11 mouse cellular contexts compared by ENCODE assay signal in the genomic region with DNA sequence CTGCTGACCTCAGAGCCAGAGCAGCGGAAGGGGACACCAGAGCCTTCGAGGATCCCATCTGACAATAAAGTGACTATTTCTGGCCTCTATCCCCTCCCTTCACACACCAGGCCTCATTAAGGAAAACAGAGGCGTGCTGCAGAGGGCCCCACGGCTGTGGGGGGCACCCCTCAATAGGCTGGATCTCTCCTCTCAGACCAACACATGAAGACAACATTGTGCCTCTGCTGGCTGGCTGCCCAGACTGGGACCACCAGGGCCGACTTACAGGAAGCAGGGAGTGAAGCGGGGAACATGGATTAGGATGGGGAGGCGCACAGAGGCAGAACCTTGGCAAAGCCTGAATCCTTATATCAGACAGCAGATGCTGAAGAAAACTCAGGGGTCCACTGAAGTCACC.
DNase-seq lines count a peak whose midpoint lies in the region; ATAC-seq lines count a peak whose summit lies in the region.
"Had no signal": no experiment of that assay in that cellular context is flagged by ENCODE, and none has a peak within 500 bp of the region (broad histone marks: within the 10 kb centered on the region; RNA-seq: fewer than 3 reads in every experiment).

No protein-coding gene starts in this region.

- peak; percentile 53 for ATAC-seq in embryonic facial prominence, embryonic 14.5 days (ENCODE audit: low read depth)
- ATAC-seq in hindbrain, embryonic 11.5 days (ENCODE audit: low FRiP score) = no peak
- peak; percentile 72 for ATAC-seq in midbrain, embryonic 14.5 days (ENCODE audit: low FRiP score, low TSS enrichment)

- no peaks in the 10 kb centered on the region for H3K9me3 ChIP-seq in embryonic facial prominence, embryonic 14.5 days (ENCODE audit: control insufficient read depth, low read length)
- no peaks in the 10 kb centered on the region for H3K9me3 ChIP-seq in hindbrain, embryonic 11.5 days (ENCODE audit: control insufficient read depth, low read length)
- no peaks in the 10 kb centered on the region for H3K9me3 ChIP-seq in midbrain, embryonic 14.5 days (ENCODE audit: control insufficient read depth, low read length)

- peaks cover 83% of the 10 kb centered on the region for H3K36me3 ChIP-seq in embryonic facial prominence, embryonic 14.5 days (ENCODE audit: control insufficient read depth, insufficient read depth, low read length)
- peaks cover 12% of the 10 kb centered on the region for H3K36me3 ChIP-seq in hindbrain, embryonic 11.5 days (ENCODE audit: control insufficient read depth, insufficient read depth, low read length)
- H3K36me3 ChIP-seq in midbrain, embryonic 14.5 days (ENCODE audit: control insufficient read depth, insufficient read depth, low read length) = peaks cover 31% of the 10 kb centered on the region

- no peak overlapping the region for H3K9ac ChIP-seq in embryonic facial prominence, embryonic 14.5 days (ENCODE audit: low read depth, low read length)
- no peak overlapping the region for H3K9ac ChIP-seq in hindbrain, embryonic 11.5 days (ENCODE audit: low read depth, low read length)
- 0 out of 2 replicates have a peak overlapping the region, but pooled peaks have one; percentile 16 for H3K9ac ChIP-seq in midbrain, embryonic 14.5 days (replicated peaks; ENCODE audit: low read length)

- H3K4me3 ChIP-seq in embryonic facial prominence, embryonic 14.5 days (ENCODE audit: low read depth, low read length) = no peak overlapping the region
- no peak overlapping the region for H3K4me3 ChIP-seq in hindbrain, embryonic 11.5 days (ENCODE audit: low read depth, low read length)
- no peak overlapping the region for H3K4me3 ChIP-seq in midbrain, embryonic 14.5 days (replicated peaks; ENCODE audit: low read depth, low read length)

- no peak overlapping the region for H3K4me2 ChIP-seq in embryonic facial prominence, embryonic 14.5 days (ENCODE audit: low read depth, low read length)
- no peak overlapping the region for H3K4me2 ChIP-seq in hindbrain, embryonic 11.5 days (replicated peaks; ENCODE audit: low read depth, low read length)
- H3K4me2 ChIP-seq in midbrain, embryonic 14.5 days (ENCODE audit: low read length) = no peak overlapping the region

- peak overlapping the region; percentile 78 for H3K27ac ChIP-seq in embryonic facial prominence, embryonic 14.5 days (replicated peaks; ENCODE audit: low read depth, low read length)
- H3K27ac ChIP-seq in hindbrain, embryonic 11.5 days (ENCODE audit: low read depth, low read length) = peak overlapping the region; percentile 21; the same call in 1 of the 2 replicates
- H3K27ac ChIP-seq in midbrain, embryonic 14.5 days (replicated peaks; ENCODE audit: low read depth, low read length) = peak overlapping the region; percentile 81

- H3K27me3 ChIP-seq in embryonic facial prominence, embryonic 14.5 days (replicated peaks; ENCODE audit: control insufficient read depth, insufficient read depth, low read length) = no peaks in the 10 kb centered on the region
- H3K27me3 ChIP-seq in hindbrain, embryonic 11.5 days (ENCODE audit: control insufficient read depth, insufficient read depth, low read length) = no peaks in the 10 kb centered on the region
- H3K27me3 ChIP-seq in midbrain, embryonic 14.5 days (ENCODE audit: control insufficient read depth, insufficient read depth, low read length) = no peaks in the 10 kb centered on the region

- DNase-seq in kidney, postnatal 4 days = peak; percentile 40 to 57
- no peak for DNase-seq in kidney, postnatal 14 days
- DNase-seq in embryonic facial prominence, embryonic 14.5 days (ENCODE audit: low spot score) = peak; percentile 90
- no peak for DNase-seq in hindbrain, embryonic 11.5 days (ENCODE audit: low spot score)
- peak; percentile 89 for DNase-seq in midbrain, embryonic 14.5 days
- DNase-seq in gastrocnemius, postnatal 4 days (ENCODE audit: low spot score in 2 of 2) = no peak
- no peak for DNase-seq in urinary bladder, adult 18-20 months (ENCODE audit: low spot score in 2 of 2)
- DNase-seq in thymus, postnatal 10 days (ENCODE audit: low spot score in 2 of 2) = no peak
- DNase-seq: cerebellum, adult 11-12 months; lung, postnatal 14 days; spleen, adult 18-20 months had no signal

- WGBS in embryonic facial prominence, embryonic 14.5 days = 32% methylated on average over 7 of the region's 7 CpGs
- WGBS in hindbrain, embryonic 11.5 days = 62% methylated on average over 7 of the region's 7 CpGs
- 36% methylated on average over 7 of the region's 7 CpGs for WGBS in midbrain, embryonic 14.5 days

- peaks cover 17% of the 10 kb centered on the region for H3K4me1 ChIP-seq in embryonic facial prominence, embryonic 14.5 days (ENCODE audit: control insufficient read depth, insufficient read depth, low read length)
- H3K4me1 ChIP-seq in hindbrain, embryonic 11.5 days (replicated peaks; ENCODE audit: control insufficient read depth, insufficient read depth, low read length) = peaks cover 4% of the 10 kb centered on the region; the same call in 1 of the 2 replicates
- peaks cover 24% of the 10 kb centered on the region for H3K4me1 ChIP-seq in midbrain, embryonic 14.5 days (ENCODE audit: control insufficient read depth, insufficient read depth, low read length)

Comparison
In these comparisons a context has a peak if more than half of its experiments do, and no peak if none do; other contexts are left out.
1. DNase-seq: peak in kidney, postnatal 4 days (2 of 2), embryonic facial prominence, embryonic 14.5 days (single experiment) and midbrain, embryonic 14.5 days (single experiment); none in kidney, postnatal 14 days (single experiment), hindbrain, embryonic 11.5 days (single experiment), gastrocnemius, postnatal 4 days (0 of 2), urinary bladder, adult 18-20 months (0 of 2) and thymus, postnatal 10 days (0 of 2).
2. H3K27ac ChIP-seq: peak in every context shown above with its lines; median percentile 81 in midbrain, embryonic 14.5 days; 78 in embryonic facial prominence, embryonic 14.5 days; 21 in hindbrain, embryonic 11.5 days.